ENCODE assay signal across 8 mouse cellular contexts in genomic region chr13:112100592-112101420, GRCm38 (mm10).
DNase-seq lines count a peak whose midpoint lies in the region; ATAC-seq and TF ChIP-seq lines count a peak whose summit lies in the region.

No protein-coding gene starts in this region.

- H3K4me2 ChIP-seq in forebrain, embryonic 16.5 days (ENCODE audit: low read length) = peak overlapping the region; percentile 94
- peak overlapping the region; percentile 73 for H3K4me2 ChIP-seq in lung, embryonic 15.5 days

- peaks cover 18% of the 10 kb centered on the region for H3K4me1 ChIP-seq in forebrain, embryonic 16.5 days (replicated peaks; ENCODE audit: control insufficient read depth, insufficient read depth, low read length)
- peaks cover 21% of the 10 kb centered on the region for H3K4me1 ChIP-seq in lung, embryonic 15.5 days
- H3K4me1 ChIP-seq in olfactory bulb, adult 2 months (ENCODE audit: control insufficient read depth, insufficient read depth, low read length) = peaks cover 4% of the 10 kb centered on the region; the same call in 1 of the 2 replicates

- no peaks in the 10 kb centered on the region for H3K27me3 ChIP-seq in Patski
- H3K27me3 ChIP-seq in forebrain, embryonic 16.5 days (replicated peaks; ENCODE audit: control insufficient read depth, insufficient read depth, low read length) = no peaks in the 10 kb centered on the region; the same call in 1 of the 2 replicates
- H3K27me3 ChIP-seq in lung, embryonic 15.5 days = no peaks in the 10 kb centered on the region

- peak overlapping the region; percentile 71 for H3K9ac ChIP-seq in forebrain, embryonic 16.5 days (replicated peaks; ENCODE audit: low read depth, low read length)
- peak overlapping the region; percentile 39 for H3K9ac ChIP-seq in lung, embryonic 15.5 days

- H3K4me3 ChIP-seq in forebrain, embryonic 16.5 days (replicated peaks; ENCODE audit: low read length) = peak overlapping the region; percentile 55
- peak overlapping the region; percentile 49 for H3K4me3 ChIP-seq in lung, embryonic 15.5 days
- peak overlapping the region; percentile 52 for H3K4me3 ChIP-seq in olfactory bulb, adult 2 months (ENCODE audit: insufficient read depth, low read depth, low read length)

- H3K36me3 ChIP-seq in forebrain, embryonic 16.5 days (ENCODE audit: control insufficient read depth, insufficient read depth) = no peaks in the 10 kb centered on the region
- no peaks in the 10 kb centered on the region for H3K36me3 ChIP-seq in lung, embryonic 15.5 days

- POLR2A ChIA-PET in Patski (lab: Charles Lee) = interaction anchor here (0.6 to 1.0 kb wide), 3 partner anchors 29 to 167 kb away, joined by 3 to 4 read pairs (median 3); no protein-coding TSS in a partner anchor

- TF ChIP-seq POLR2A in olfactory bulb, adult 2 months (IDR thresholded peaks at IDR 0.05; ENCODE audit: insufficient read depth, low read depth, low read length) = 0 out of 2 replicates have a peak, but pooled peaks have one; percentile 13

- WGBS in forebrain, embryonic 16.5 days = 3% methylated on average over 31 of the region's 31 CpGs
- whole genome bisulfite sequencing in lung, embryonic 15.5 days = 3% methylated on average over 31 of the region's 31 CpGs
- 1% methylated on average over 31 of the region's 31 CpGs for WGBS in olfactory bulb, adult 2 months

- in situ Hi-C loops in Patski (cut with MboI; ENCODE audit: low pct_unique_long_range_greater_than_20kb) = no loop called here

- DNase-seq in Patski (ENCODE audit: low read depth, low spot score) = no peak
- peak; percentile 29 for DNase-seq in cerebellum, adult 8-10 months
- peak; percentile 32 to 35 for DNase-seq in layer of hippocampus, adult 8-10 months (ENCODE audit: low spot score in 2 of 2)
- DNase-seq in thymus, postnatal 14 days = peak; percentile 65

- peak; percentile 82 for ATAC-seq in Patski
- peak; percentile 93 for ATAC-seq in forebrain, embryonic 16.5 days
- peak; percentile 68 to 71 for ATAC-seq in hematopoietic stem cell, adult 5-6 weeks (replicated peaks in 1 of 2; ENCODE audit: insufficient read depth in 1 of 2, low FRiP score in 2 of 2, low TSS enrichment in 1 of 2, low read depth in 1 of 2, poor library complexity in 2 of 2, severe bottlenecking in 2 of 2)
- ATAC-seq in lung, embryonic 15.5 days (ENCODE audit: borderline replicate concordance, extremely low read depth, low FRiP score, low TSS enrichment) = peak; percentile 82

- H3K9me3 ChIP-seq in forebrain, embryonic 16.5 days (ENCODE audit: control insufficient read depth, low read length) = no peaks in the 10 kb centered on the region
- no peaks in the 10 kb centered on the region for H3K9me3 ChIP-seq in lung, embryonic 15.5 days

- TF ChIP-seq CTCF in Patski (IDR thresholded peaks at IDR 0.05) = no peak
- no peak for TF ChIP-seq CTCF in olfactory bulb, adult 2 months (IDR thresholded peaks at IDR 0.05; ENCODE audit: insufficient read depth, low read depth, low read length)

- peak overlapping the region; percentile 81 for H3K27ac ChIP-seq in forebrain, embryonic 16.5 days (ENCODE audit: low read length)
- peak overlapping the region; percentile 92 for H3K27ac ChIP-seq in lung, embryonic 15.5 days
- peak overlapping the region; percentile 89 for H3K27ac ChIP-seq in olfactory bulb, adult 2 months (ENCODE audit: insufficient read depth, low read depth, low read length)

- CTCF ChIA-PET in Patski (lab: Charles Lee) = interaction anchor here (1.0 to 2.1 kb wide), 6 partner anchors 10 to 122 kb away, joined by 3 to 7 read pairs (median 4); no protein-coding TSS in a partner anchor
